Mouse (Mus musculus): ENCODE results near the gene Phc2.

DNA sequence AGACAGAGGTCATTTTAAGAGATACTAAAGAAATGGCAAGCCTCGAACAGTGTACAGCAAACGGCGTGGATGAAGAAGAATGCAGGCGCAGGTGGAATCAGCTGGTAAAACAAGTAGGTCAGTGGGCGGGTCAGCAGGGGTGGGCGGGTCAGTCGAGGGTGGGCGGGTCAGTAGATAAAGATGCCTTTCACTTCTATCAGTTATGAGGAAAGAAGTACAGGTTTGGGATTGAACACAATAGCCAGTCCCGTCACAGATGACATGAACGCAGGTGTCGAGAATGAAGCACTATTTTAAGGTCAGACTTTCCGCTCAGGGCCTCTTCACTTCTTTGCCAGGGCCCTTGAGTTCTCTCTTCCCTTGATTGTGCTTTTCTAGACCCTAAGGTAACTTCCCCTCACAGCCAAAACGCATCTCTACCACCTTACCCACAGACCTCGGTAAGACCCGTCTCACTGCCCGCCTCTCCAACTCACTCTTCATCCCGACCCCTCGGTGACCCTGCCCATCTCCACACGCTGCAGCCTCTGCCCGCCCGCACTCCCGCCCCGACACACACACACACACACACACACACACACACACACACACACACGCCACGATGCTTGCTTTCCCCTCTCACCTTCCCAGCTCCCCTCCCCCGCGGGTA is 45.1 kb upstream of the Phc2 start:
- TF ChIP-seq POLR2A (IDR thresholded peaks at IDR 0.05; ENCODE audit: low read depth, low read length) (no peak), CTCF (IDR thresholded peaks at IDR 0.05; ENCODE audit: extremely low read depth, insufficient read length, insufficient replicate concordance, low read depth, low read length) (no peak)

Measured in small intestine, adult 2 months (tissue).